Mouse (Mus musculus): ENCODE results near the gene Ssbp3. TPM values are rescaled to one million over a fixed set of nuclear protein-coding genes. Genes with fewer than 3 reads are reported as not detected.
A peak's percentile ranks its signal among the peaks of the same experiment; 100 is the strongest.

The Ssbp3 gene
- total RNA-seq, 2 experiments from 2014 or later, result 38.7 to 39.4 TPM

DNA sequence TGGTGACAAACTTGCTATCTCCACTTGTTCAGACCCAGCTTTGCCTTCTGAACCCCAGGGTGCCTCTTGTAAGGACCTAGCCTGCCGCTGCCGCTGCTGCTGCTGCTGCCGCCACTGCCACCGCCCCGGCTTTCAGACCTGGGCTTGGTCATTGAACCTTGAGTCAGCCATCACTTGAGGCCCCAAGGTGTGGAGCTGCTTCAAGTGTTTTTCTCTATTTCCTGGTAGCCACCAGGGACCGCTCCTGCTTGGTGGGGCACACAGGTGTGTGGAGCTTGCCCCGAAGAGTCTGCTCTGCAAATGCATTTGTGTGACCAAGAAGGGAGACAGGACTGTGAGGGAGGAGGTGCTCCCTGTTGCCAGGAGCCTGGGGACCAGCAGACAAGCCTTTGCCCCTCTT, 114.4 kb downstream of the Ssbp3 start:
- DNase-seq, result no peak
- intact Hi-C loops (cut with DNase I), result no loop called here

DNA sequence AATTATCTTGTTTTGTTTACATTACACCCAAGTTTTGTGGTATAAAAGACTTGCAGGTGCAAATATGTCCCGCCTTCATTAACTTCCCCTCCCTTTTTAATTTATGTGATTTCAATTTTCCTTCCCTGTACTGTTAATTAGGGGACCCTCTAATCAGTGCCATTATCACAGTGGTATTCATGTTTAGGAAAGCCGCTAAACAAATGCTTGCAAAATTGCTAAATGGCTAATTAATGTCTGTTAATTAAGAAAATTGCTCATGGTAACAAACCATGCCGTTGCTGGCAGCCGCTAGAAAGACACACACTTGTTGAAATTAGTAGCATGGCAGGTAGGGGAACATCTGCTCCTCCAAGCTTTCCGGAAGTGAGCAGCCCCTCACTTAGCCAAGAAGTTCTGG, 114.9 kb downstream of the Ssbp3 start:
- DNase-seq, result no peak

DNA sequence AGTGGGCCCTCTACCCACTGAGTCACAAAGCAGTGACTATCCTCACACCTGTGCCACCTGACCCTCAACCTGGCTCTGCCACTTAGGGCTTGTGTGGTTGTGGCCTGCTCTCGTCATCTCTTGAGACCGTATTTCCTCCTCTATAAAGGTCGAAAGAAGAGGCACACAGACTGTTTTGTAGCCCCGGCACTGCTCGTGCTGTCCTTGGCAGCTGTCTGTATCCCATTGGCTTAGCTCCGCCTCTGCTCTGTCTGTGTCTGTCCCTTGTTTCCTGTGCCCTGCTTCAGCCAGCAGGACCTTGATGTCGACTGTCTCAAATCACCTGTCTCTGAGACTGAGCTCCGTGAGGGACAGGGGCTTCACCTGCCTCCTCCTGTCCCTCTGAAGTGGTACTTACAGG, 116.0 kb downstream of the Ssbp3 start:
- no peak for DNase-seq

More for the DNA sequence above, 114.9 kb downstream of the Ssbp3 start:
- intact Hi-C loops (cut with DNase I), result no loop called here

DNA sequence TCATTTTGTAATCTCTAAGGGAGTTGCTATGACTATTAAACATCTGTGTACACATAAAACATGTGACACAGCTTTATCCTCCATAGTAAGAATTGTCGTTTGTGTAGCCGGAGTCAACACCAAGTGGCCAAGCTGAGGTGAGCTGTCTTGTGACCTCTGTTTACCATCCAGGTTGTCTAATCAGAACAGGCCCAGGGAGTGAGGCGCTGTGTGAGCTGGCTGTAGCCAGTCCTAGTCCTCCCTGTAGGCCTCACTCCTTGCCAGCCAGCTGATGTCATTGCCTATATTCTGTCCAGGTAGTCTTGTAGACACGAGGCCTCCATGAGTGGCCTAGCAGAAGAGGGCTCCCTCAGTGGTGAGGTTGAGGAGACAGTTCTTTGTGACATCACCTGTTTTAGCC, 125.2 kb downstream of the Ssbp3 start:
- intact Hi-C loops (cut with DNase I), result no loop called here
- no peak for DNase-seq

More for the DNA sequence above, 116.0 kb downstream of the Ssbp3 start:
- intact Hi-C loops (cut with DNase I), result no loop called here

DNA sequence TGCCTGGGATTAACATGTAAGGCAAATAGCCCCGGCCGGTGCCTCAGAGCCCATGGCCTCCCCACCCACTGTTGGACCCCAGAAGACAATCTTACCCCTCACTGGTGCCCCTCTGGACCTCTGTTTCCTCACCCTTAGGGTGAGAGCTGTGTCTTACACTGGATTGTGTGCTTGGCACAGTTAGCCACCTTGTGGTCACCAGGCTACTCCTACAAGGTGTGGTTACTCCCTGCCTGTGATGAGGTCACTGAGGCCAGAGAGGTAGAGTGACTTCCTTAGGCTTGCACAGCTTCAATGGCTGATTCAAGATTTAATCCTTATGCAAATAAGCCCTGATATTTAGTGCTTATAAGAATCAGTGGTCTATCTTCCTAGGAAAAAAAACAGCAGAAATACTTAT, 126.5 kb downstream of the Ssbp3 start:
- intact Hi-C loops (cut with DNase I), result no loop called here
- no peak for DNase-seq

DNA sequence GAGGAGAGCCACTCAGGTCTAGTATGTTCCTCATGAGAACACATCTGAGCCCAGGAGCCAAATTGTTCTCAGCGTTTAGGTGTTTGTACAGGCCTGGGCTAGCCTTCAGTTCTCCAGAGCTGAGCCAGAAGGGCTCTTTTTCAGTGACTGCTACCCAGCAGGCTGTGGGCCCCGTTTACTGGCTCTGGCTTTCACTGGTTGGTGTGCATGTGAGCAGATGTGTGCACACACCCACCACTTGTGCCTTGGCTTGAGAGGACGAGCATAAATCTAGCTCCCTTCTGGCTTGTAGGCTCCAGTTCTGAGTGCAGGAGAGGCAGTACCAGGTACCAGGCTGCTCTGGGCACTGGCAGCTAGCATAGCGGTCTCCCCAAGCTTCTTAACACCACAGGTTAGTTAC, 127.8 kb downstream of the Ssbp3 start:
- intact Hi-C loops (cut with DNase I), result no loop called here
- no peak for DNase-seq

DNA sequence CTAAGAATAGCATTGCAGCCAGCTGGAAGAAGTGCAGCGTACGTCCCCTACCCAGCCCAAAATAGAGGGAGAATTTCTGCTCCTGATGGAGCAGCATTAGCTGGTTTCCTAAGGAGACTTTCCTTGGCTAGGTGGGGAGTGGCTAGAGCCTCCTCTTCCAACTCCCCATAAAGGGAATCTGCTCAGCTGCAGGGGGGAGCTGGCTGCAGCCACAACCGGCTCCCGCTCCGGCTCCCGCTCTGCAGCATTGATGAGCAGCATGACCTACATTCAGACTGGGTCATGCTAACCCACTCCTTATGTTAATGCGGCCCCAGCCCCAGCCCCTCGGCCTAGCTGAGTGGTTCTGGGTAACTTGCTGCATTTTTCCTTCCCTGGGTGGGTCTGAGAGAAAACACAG, 128.8 kb downstream of the Ssbp3 start:
- intact Hi-C loops (cut with DNase I), result no loop called here
- no peak for DNase-seq

DNA sequence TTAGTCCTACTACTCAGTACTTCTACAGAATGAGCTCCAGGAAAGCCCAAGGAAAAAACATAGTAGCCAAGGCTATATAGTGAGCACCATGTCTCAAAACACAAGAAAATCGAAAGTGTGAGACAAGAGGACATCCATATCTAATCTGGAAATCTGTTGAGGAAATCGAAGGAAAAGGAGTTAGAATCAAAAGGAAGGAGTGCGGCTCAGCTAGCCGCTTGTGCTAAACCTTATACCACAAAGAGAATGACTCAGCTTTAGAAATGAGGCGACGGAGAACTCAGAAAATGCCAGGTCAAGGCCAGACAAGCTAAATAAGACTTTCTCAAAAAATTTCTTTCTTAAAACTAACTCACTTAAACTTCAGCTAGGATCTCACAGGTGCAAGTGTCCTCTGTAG, 131.8 kb downstream of the Ssbp3 start:
- DNase-seq, result no peak
- intact Hi-C loops (cut with DNase I), result no loop called here

DNA sequence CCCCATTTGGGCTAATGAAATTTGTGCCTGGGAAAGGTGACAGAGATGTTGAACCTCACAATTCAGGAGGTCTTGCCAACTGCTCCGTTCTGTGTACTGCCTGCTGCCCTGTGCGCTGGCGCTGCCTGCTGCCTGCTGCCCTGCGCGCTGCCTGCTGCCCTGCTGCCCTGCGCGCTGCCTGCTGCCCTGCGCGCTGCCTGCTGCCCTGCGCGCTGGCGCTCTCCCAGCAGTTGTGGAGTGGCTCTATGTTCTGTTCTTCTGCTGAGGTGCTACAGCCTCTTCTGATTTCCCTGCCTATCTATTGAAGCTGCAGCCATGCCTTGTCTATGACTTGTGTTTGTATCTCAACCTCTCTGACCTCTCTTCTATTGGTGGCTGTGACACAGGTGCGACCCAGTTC, 134.7 kb downstream of the Ssbp3 start:
- intact Hi-C loops (cut with DNase I), result no loop called here
- no peak for DNase-seq

DNA sequence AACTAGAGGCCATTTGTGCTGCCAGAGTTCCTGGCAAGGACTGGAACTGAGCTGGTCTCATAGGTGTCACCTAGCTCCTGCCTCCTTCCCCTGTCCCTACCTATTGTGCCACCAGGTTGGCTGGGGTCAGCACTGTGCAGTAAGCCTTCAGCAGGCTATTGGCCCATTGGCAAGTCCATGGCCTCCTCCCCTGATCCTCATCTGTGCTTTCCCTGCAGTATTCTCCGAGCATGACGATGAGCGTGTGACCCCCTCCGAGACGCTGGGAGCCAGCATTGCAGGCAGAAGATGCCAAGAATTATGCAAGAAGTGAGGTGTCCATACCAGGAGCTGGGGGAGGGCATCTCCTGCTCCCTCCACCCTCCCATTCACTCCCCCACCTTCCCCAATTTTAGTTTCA, 137.3 kb downstream of the Ssbp3 start:
- no peak for DNase-seq
- intact Hi-C loops (cut with DNase I), result no loop called here

DNA sequence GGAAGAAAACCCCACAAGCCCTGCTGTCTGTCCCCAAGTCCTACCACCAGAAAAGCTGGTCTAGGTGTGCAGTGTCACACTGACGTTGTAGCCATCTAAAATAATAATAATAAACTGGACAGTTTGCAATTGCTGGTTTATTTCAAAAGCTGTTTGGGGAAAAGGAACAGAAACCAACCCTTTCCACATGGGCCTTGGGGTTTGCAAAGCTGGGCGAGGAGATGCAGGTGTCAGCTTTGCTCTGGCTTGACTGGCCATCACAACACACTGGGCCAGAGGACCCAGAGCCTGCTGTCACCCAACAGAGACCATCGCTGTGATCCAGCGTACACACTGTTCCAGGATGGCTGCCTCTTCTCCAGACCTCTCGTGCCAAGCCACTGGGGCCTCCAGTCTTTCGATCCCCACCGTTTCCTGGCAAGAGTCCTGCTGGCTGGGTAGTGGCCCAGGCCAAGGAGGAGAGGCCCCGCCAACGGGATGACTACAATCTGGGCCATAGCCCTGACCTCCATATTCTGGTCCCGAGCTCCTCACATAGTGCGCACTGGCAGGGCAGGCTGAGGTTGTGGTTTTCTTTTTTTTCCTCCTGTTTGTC, 138.2 kb downstream of the Ssbp3 start:
- intact Hi-C loops (cut with DNase I), result no loop called here
- DNase-seq, result peak; percentile 49 to 64

DNA sequence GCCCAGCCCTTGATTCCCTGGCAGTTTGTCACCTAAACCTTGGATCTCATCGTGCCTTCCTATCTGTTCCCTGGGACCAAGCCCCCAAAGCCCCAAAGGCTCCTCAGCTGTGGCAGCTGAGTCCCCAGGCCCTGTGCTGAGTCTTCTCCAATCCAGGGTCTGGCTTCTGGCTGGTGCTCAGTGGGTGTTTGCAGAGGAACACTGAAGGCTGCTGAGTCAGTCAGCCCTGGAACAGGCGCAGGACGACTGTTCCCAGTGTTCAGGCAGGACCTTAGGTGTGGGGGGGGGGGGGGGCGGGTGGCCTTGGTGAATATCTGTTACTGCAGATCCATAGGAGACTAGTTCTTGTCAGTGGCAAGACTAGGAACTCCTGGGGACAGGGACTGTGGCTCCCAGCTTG, 141.4 kb downstream of the Ssbp3 start:
- DNase-seq, result no peak
- intact Hi-C loops (cut with DNase I), result no loop called here

DNA sequence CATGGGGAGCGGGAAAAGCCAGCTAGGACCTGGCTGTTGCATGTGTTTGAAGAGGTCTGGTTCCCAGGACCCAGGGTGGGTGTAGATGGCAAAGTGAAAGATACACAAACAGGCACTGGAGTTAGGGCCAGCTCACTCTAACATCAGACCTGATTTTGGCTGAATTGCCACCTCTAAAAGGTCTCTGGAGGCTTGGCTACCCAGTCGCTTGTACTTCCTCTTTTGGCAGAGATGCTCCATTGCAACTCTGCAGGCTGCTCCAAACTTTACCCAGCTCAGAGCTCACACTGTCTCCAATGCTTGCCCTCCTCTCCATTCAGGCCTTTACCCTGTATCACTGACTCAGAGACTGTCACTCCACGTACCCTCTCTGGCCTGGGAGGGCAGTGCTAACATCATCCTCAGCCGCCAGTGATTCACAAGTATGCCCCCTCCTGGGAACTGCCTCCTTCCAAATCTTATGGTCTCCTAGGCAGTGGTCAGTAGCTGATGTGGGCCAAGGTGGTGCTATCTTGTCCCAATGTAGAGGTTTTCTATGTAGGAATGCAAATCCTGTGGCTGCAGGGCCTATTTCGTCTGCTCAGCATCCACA, 142.6 kb downstream of the Ssbp3 start:
- no peak for DNase-seq
- intact Hi-C loops (cut with DNase I), result no loop called here

DNA sequence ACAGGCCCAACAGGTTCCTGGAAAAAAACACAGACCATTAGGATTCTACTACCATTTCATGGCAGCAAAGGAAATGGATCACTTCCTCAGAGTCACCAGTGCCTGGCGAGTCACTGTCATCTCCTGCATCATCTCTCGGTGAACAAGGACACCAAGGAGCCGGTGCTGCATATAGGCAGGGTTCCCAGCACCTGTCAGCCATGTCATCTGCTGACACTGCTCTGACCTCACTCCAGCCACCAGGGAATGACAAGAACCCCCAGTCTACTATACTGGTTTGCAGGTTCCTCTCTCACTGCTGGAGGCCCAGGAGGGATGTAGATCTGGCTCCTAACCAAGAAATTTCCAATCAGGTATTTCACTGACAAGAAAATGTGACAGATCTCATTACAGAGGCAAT, 145.6 kb downstream of the Ssbp3 start:
- intact Hi-C loops (cut with DNase I), result no loop called here
- no peak for DNase-seq

DNA sequence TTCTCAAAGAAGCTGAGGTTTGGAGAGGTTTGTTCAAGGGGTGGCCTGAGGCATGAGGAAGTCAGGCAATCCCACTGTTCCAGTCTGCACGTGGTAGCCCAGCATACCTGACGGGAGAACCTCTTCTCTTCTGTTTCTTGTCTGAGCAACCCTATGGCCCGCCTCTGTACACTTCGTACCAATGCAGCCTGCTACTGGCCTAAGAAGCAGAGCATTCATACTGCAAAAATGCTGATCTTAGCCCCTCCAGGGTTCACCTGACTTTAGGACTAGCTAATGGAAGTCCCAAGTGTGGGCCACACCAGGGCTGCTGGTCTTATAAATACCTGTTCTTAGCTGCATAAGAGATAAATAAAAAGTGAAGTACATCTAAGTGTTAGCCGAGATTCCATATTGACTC, 147.8 kb downstream of the Ssbp3 start:
- DNase-seq, result no peak
- intact Hi-C loops (cut with DNase I), result no loop called here

DNA sequence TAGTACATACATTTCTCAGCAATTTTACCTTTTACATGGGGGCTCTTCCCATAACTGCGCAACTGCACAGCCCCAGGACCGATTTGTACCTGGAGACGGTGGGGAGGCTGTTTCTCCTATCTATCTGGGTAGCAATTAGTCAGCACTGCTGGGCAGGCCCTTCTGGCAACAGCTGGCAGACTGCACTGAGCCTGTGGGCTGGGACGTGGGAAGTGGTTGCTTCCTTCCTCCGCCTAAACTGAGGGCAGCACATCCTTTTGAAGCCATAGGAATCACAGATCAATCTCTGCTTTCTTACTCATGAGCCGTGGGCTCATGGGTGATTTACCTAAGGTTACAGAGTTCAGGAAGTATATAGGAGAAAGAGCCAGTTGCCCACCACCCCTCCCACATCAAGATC, 148.3 kb downstream of the Ssbp3 start:
- DNase-seq, result no peak
- intact Hi-C loops (cut with DNase I), result no loop called here

DNA sequence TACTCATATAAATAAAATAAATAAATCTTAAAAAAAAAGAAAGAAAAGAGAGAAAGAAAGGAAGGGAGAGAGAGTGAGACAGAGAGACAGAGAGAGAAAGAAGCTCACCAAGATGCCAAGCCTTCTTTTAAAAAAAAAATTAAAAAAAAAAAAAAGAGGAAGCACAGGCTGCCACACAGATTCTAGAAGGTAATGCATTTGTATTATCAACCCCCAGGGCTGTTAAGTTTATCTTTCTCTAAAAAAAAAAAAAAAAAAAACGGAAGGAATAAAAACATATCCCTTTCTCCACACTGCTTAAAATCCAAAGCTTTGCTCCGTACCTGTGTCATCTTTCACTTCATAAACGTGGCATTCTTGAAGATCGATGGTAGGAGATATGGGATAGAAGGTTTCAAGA, 151.1 kb downstream of the Ssbp3 start:
- no peak for DNase-seq
- intact Hi-C loops (cut with DNase I), result no loop called here

DNA sequence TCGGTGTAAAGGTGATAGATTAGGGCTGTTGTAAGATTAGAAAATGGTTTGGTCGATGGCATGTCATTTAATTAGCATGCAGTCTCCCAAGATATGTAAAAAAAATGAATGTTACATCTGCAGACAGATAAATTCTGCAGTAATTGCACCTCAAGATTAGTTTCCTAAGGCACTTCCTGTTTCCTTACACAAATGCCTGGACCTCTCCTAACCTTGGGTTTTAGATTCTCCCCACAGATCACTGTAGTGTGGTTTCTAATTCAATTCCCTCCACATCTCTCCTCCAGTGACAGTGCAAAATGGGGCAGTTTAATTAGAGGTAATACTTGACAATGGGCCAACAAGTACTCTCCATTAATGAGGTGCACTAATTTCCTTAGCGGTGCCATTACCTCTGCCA, 152.7 kb downstream of the Ssbp3 start:
- intact Hi-C loops (cut with DNase I), result no loop called here
- no peak for DNase-seq

DNA sequence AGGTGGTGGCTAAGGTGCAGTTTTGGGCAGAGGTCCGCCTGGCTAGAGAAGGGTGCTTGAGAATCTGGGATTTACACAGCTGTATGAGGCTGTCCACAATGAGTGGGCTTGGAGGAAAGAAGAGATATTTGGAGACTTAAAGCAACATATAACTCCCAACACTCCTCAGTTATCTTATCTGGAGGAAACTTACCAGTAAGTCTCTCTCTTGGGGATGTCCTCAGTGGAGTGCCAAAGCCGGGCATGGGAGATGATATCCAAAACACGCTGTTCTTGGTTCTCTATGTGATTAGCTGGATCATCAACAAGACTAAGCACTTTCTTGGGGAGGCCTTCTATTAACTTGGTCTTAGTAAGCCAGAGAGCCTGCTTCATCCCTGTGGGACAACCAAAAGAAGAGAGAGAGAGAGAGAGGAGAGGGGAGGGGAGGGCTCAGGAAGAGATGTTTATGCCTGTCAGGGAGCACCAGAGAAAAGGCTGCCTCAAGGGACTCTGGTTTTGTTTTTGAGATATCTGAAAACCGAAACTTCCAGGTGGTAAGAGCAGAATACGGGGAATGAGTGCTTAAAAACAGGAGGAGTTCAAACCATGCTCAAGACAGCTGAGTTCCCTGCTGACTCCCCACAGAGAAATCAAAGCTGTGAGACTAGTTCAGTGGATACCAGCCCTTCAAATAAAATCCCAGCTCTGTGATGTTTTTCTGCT, 154.0 kb downstream of the Ssbp3 start:
- DNase-seq, result no peak
- intact Hi-C loops (cut with DNase I), result loop anchor here (5.0 kb wide), 1 partner anchor 152 kb away; the partner anchor contains the start of gene Ssbp3

DNA sequence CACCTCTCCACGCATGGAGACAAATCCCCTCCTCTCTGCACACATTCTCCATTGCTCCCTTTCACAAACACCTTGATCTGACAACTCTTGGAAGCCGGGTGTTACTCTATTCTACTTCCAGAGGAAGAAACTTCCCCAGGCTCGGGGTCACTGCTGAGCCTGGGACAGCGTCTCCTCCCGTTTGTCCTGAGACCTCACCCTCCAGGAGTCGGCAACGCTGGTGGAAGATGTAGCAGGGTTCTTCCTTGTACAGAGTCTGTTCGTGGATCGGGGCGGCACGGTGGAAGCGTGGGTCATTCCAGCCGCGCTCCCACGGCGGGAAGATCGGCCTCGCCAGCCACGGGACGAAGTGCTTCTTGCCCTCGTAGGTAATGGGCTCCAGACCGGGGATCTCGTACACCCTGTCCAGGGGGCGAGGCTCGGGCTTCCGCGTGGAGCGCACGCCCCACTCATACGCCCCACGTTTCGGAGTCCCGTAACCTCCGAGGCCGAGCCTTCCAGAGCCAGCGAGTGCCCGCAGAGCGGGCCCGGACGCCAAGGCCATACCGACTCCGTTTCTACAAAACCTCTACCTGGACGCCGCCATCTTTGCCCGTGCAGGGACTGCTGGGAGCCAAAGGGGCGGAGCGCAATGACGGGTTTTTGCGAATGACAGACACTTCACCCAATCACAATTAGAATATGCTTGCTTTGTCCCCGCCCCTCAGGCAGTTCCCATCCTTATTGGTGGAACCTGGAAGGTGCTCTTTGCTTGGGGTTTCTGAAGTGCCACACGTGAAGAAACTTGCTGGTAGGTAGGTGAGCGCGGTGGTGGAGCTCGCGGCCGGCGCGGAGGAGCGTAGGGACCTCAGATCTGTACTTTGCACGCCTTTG, 156.0 kb downstream of the Ssbp3 start, which contains the start of the genes Mrpl37 and Cyb5rl:
Gene Mrpl37 (minus strand): TSS at position 617 of the 873 bp plus-strand sequence.
Gene Cyb5rl (plus strand): TSS at position 737 of the 873 bp plus-strand sequence.
- peak; percentile 95 to 98 for DNase-seq
- intact Hi-C loops (cut with DNase I), result loop anchor here (2.0 to 5.0 kb wide), 3 partner anchors 96 to 228 kb away; partner anchors contain the start of gene Ssbp3
